Mouse (Mus musculus): ENCODE measurements at regions not wholly inside any gene's neighbourhood (a gene's known extent, or its start where the extent isn't known, plus 50 kb on each side); places are given as distances from the start of the nearest gene placed in this dataset.

DNA sequence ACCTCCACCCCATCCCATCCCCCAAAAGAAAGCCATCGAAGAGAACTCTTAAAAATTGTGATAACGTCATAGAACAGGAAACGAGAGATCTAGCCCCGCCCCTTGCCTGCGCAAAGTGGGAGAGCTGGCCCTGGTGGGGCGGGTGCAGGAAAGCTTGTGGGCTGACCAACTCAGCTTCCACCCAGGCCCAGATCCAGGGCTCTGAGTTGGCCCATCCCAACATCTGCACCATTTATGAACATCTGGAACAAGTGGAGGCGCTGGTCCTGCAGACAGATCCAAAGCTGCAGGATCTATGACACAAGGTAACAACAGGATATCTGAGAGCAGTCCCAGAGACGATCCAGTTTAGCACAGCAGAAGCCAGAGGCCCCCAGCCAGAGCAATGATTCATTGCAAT, 62.7 kb upstream of the Wnt4 start:
- TF ChIP-seq TBP (conservative IDR thresholded peaks at IDR 0.05; ENCODE audit: low read depth, low read length) (no peak), CTCF (conservative IDR thresholded peaks at IDR 0.05 in 1 of 2, IDR thresholded peaks at IDR 0.05 in 1 of 2; ENCODE audit: low read depth in 2 of 2, low read length in 2 of 2) (no peak), RAD21 (IDR thresholded peaks at IDR 0.05; ENCODE audit: low read depth, low read length) (no peak), RCOR1 (conservative IDR thresholded peaks at IDR 0.05; ENCODE audit: low read depth, low read length) (no peak), POLR2A (IDR thresholded peaks at IDR 0.05; ENCODE audit: low read depth, low read length) (no peak), ZMIZ1 (IDR thresholded peaks at IDR 0.05; ENCODE audit: low read depth, low read length) (no peak), NRF1 (IDR thresholded peaks at IDR 0.05; ENCODE audit: low read depth, low read length) (no peak)

Data from CH12.LX (cell line).